Mouse (Mus musculus): ENCODE data around the gene Sypl2. TPM values are rescaled to one million over a fixed set of nuclear protein-coding genes. Genes with fewer than 3 reads are reported as not detected.

Sypl2 gene
- polyA plus RNA-seq, 1 experiment from 2014 or later = 0.21 TPM

DNA sequence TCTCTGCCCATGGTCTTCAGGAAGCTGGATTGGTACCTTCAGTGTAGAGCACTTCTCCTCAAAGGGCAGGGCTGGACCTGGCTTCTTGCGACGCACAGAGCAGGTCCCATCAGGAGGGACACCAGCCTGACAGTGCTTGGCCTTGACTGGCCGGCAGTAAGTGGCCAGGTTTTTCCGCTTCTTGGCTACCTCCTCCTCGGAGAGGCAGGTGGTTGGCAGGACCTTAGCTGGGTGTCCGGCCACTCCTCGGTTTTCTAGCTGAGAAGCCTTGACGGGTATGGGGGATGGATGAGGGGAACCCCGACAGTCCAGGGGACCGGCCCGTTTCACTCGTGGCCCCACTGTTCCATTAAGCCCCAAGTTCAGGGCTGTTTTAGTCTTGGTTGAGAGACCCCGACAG is 23.2 kb downstream of the Sypl2 start:
- 94% methylated on average over 13 of the region's 13 CpGs for WGBS
- H3K4me1 ChIP-seq (replicated peaks) = peaks cover 15% of the 10 kb centered on the region
- no peak for ATAC-seq
- peaks cover 16% of the 10 kb centered on the region for H3K36me3 ChIP-seq
- no peaks in the 10 kb centered on the region for H3K27me3 ChIP-seq (replicated peaks)
- H3K9me3 ChIP-seq = no peaks in the 10 kb centered on the region
- no peak overlapping the region for H3K4me3 ChIP-seq (replicated peaks)
- no peak overlapping the region for H3K27ac ChIP-seq
- no peak overlapping the region for H3K4me2 ChIP-seq (replicated peaks)
- H3K9ac ChIP-seq = no peak overlapping the region

DNA sequence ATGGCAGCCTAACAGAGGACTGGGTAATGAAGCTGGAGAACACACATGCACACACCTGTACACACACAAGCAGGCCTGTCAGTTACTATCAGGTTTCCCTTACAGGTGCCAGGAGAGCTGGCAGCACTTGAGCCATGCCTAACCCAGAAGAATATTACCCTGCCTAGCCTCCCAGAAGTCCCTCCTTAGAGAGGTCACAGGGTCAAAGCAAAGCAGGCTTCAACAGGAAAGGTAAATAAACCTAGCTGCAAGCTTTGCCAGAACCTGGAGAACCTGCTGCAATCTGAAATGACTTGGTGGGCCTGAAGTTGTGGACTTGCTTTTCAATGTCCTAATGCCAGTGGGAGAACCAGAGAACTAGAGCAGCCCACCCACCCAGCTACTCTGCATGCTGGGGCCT is 23.9 kb downstream of the Sypl2 start:
- Histone ChIP-seq H3K4me2 (replicated peaks) (no peak overlapping the region), H3K27me3 (replicated peaks) (no peaks in the 10 kb centered on the region), H3K4me3 (replicated peaks) (no peak overlapping the region), H3K9ac (no peak overlapping the region), H3K36me3 (peaks cover 13% of the 10 kb centered on the region), H3K9me3 (no peaks in the 10 kb centered on the region), H3K4me1 (replicated peaks) (peaks cover 12% of the 10 kb centered on the region), H3K27ac (no peak overlapping the region; the same call in 1 of the 2 replicates)
- no peak for ATAC-seq

DNA sequence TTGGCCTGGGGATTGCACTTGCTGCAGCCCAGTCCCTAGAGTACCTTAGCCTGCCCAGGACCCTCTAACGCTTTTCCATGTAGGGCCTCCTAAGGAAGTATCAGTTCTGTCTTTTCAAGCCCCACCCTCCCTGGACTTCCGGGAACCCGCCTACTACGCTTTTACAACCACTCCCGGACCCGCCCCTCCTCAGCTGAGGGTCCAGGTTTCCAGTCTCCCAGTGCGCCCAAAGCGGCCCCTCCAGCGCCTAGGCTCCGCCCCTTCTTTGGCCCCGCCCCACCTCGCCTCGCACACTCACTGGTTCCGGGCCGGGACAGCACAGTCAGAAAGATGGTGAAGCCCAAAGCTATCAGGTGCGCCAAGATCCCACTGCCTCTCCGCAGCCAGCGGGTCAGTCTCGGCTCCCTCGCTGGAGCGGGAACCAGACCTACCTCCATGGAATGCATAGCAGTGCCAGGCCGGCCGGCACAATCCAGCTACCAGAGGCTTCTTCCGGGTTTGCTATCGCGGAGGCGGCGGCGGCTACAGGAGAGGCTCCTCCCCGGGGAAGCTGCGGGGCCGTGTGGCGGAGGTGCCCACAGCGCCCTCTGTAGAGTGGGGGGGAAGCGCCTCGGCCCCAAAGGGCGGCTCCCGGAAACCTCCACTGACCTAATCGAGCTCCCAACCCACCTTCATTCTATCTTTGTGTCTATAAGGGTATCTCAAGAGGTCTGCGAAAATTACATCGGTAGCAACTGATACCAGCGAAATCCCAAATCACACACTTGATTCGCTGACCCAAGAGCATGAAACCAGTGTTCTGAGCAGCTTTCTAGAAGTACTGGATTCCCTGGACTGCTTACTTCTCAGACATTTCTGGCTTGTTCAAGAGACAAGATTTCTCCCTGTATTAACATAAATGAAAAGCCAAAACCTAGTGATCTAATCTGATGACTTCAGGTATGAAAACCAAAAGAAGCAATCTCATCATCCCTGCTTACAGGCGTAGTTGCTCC is 25.8 kb downstream of the Sypl2 start, which contains the start of gene Cyb561d1:
TSS of gene Cyb561d1 (minus strand) at position 884 of the 995 bp plus-strand sequence.
- H3K36me3 ChIP-seq = peaks cover 9% of the 10 kb centered on the region; the same call in 1 of the 2 replicates
- no peaks in the 10 kb centered on the region for H3K27me3 ChIP-seq (replicated peaks)
- peak within 1 kb of the TSS; percentile 91 for H3K27ac ChIP-seq
- H3K4me1 ChIP-seq (replicated peaks) = peaks cover 16% of the 10 kb centered on the region
- peak within 1 kb of the TSS; percentile 57 for H3K9ac ChIP-seq
- ATAC-seq = peak; percentile 97
- H3K4me2 ChIP-seq (replicated peaks) = peak within 1 kb of the TSS; percentile 69
- no peaks in the 10 kb centered on the region for H3K9me3 ChIP-seq
- 2% methylated on average over 44 of the region's 44 CpGs for WGBS
- H3K4me3 ChIP-seq (replicated peaks) = peak within 1 kb of the TSS; percentile 64

- Histone ChIP-seq H3K36me3 (peaks cover 9% of the 10 kb centered on the region; the same call in 1 of the 2 replicates), H3K27ac (no peak overlapping the region), H3K4me3 (replicated peaks) (0 out of 2 replicates have a peak overlapping the region, but pooled peaks have one; percentile 64), H3K4me1 (replicated peaks) (peaks cover 16% of the 10 kb centered on the region), H3K27me3 (replicated peaks) (no peaks in the 10 kb centered on the region), H3K9ac (no peak overlapping the region), H3K9me3 (no peaks in the 10 kb centered on the region), H3K4me2 (replicated peaks) (peak overlapping the region; percentile 69; the same call in 1 of the 2 replicates)
- WGBS = 96% methylated on average over 6 of the region's 6 CpGs
- no peak for ATAC-seq
Observed at GRCm38 (mm10) chr3:108199231-108199630, 27.2 kb downstream of the Sypl2 start.

- H3K9ac ChIP-seq = no peak overlapping the region
- no peaks in the 10 kb centered on the region for H3K36me3 ChIP-seq
- H3K27ac ChIP-seq = peak overlapping the region; percentile 36; the same call in 1 of the 2 replicates
- peaks cover 20% of the 10 kb centered on the region for H3K4me1 ChIP-seq (replicated peaks)
- H3K9me3 ChIP-seq = no peaks in the 10 kb centered on the region
- H3K27me3 ChIP-seq (replicated peaks) = no peaks in the 10 kb centered on the region
- no peak for ATAC-seq
- peak overlapping the region; percentile 9; the same call in 1 of the 2 replicates for H3K4me2 ChIP-seq (replicated peaks)
- 18% methylated on average over 14 of the region's 14 CpGs for WGBS
- H3K4me3 ChIP-seq (replicated peaks) = no peak overlapping the region
Observed at GRCm38 (mm10) chr3:108197066-108197497, 29.4 kb downstream of the Sypl2 start.

DNA sequence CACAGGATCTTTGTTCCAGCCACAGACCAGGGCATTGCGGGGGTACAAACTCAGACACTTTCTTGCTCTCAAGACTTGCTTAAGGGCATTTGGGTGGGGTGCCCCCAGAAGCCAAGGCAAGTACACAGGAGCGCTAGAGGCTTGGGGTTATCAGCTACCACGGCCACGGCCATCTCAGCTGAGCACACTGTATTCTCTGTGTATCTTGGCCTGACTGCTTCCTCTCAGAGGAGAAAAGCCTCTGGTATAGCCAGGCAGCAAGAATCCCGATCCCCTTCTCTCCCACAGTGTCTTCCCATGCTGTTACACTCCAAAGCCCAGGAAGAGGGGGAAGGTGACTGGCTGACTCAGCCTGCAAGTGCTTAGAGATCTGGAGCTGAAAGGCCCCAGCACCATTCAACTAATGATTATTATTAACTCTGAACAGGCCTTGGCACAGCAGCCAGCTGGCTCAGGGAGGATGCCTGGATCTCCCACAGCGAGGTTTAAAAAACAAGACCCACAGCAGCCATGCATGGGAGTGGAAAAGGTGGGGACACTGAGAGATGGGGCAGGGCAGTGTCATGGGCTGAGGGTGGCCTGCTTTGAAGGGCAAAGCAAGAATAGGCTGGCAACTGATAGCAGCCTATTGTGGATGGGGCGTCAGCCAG is 30.4 kb downstream of the Sypl2 start:
- no peaks in the 10 kb centered on the region for H3K27me3 ChIP-seq (replicated peaks)
- no peak for ATAC-seq
- 80% methylated on average over 7 of the region's 7 CpGs for WGBS

DNA sequence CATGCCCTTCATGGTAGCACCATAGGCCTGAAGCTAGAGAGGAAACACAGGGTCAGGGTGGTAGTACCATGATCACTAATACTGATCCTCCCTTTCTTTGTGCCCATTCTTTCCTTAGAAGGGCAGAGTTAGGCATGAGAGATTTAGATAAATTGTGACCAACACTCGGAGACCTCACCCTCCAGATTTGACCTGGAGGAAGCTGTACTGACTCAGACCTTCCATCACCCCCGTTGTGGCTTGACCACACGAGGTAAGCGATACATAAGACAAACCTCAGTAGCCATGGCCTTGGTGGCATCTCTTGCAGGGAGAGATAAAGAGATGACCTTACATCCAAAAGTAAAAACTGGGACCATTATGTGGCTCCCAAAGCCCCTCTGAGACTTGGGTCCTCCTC is 31.2 kb downstream of the Sypl2 start:
- Histone ChIP-seq H3K4me1 (replicated peaks) (peaks cover 20% of the 10 kb centered on the region), H3K27ac (no peak overlapping the region), H3K9me3 (no peaks in the 10 kb centered on the region), H3K9ac (no peak overlapping the region), H3K27me3 (replicated peaks) (no peaks in the 10 kb centered on the region), H3K4me2 (replicated peaks) (no peak overlapping the region), H3K4me3 (replicated peaks) (no peak overlapping the region), H3K36me3 (no peaks in the 10 kb centered on the region)
- ATAC-seq = no peak
- 88% methylated on average over 4 of the region's 4 CpGs for WGBS

More for the DNA sequence above, 30.4 kb downstream of the Sypl2 start:
- Histone ChIP-seq H3K4me1 (replicated peaks) (peaks cover 20% of the 10 kb centered on the region), H3K4me3 (replicated peaks) (no peak overlapping the region), H3K36me3 (no peaks in the 10 kb centered on the region), H3K27ac (no peak overlapping the region), H3K9me3 (no peaks in the 10 kb centered on the region), H3K9ac (no peak overlapping the region), H3K4me2 (replicated peaks) (no peak overlapping the region)

- no peak overlapping the region for H3K27ac ChIP-seq
- H3K4me1 ChIP-seq (replicated peaks) = peaks cover 26% of the 10 kb centered on the region
- 45% methylated on average over 4 of the region's 4 CpGs for WGBS
- no peak overlapping the region for H3K4me2 ChIP-seq (replicated peaks)
- H3K27me3 ChIP-seq (replicated peaks) = no peaks in the 10 kb centered on the region
- no peaks in the 10 kb centered on the region for H3K9me3 ChIP-seq
- no peak for ATAC-seq
- no peak overlapping the region for H3K4me3 ChIP-seq (replicated peaks)
- no peak overlapping the region for H3K9ac ChIP-seq
- H3K36me3 ChIP-seq = no peaks in the 10 kb centered on the region
Observed at GRCm38 (mm10) chr3:108193686-108194085, 32.8 kb downstream of the Sypl2 start.

- Histone ChIP-seq H3K4me2 (replicated peaks) (peak overlapping the region; percentile 29), H3K9ac (no peak overlapping the region), H3K27me3 (replicated peaks) (no peaks in the 10 kb centered on the region), H3K4me3 (replicated peaks) (no peak overlapping the region), H3K36me3 (no peaks in the 10 kb centered on the region), H3K4me1 (replicated peaks) (peaks cover 23% of the 10 kb centered on the region), H3K9me3 (no peaks in the 10 kb centered on the region), H3K27ac (0 out of 2 replicates have a peak overlapping the region, but pooled peaks have one; percentile 24)
- whole genome bisulfite sequencing = 18% methylated on average over 5 of the region's 5 CpGs
- no peak for ATAC-seq
Observed at GRCm38 (mm10) chr3:108189897-108190296, 36.6 kb downstream of the Sypl2 start.

- Histone ChIP-seq H3K9ac (no peak overlapping the region), H3K27me3 (replicated peaks) (no peaks in the 10 kb centered on the region), H3K4me2 (replicated peaks) (no peak overlapping the region), H3K9me3 (no peaks in the 10 kb centered on the region), H3K4me1 (replicated peaks) (peaks cover 23% of the 10 kb centered on the region), H3K4me3 (replicated peaks) (no peak overlapping the region), H3K36me3 (no peaks in the 10 kb centered on the region), H3K27ac (no peak overlapping the region)
- WGBS = 73% methylated on average over 9 of the region's 9 CpGs
- ATAC-seq = no peak
Observed at GRCm38 (mm10) chr3:108188716-108189490, 37.5 kb downstream of the Sypl2 start.

GRCm38 (mm10) chr3:108187111-108187795 is 39.2 kb downstream of the Sypl2 start:
- H3K4me2 ChIP-seq (replicated peaks) = peak overlapping the region; percentile 94
- no peaks in the 10 kb centered on the region for H3K9me3 ChIP-seq
- WGBS = 74% methylated on average over 20 of the region's 20 CpGs
- peak overlapping the region; percentile 71; the same call in 1 of the 2 replicates for H3K4me3 ChIP-seq (replicated peaks)
- ATAC-seq = 0 out of 2 replicates have a peak, but pooled peaks have one; percentile 2
- peaks cover 19% of the 10 kb centered on the region for H3K4me1 ChIP-seq (replicated peaks)
- no peak overlapping the region; the same call in 1 of the 2 replicates for H3K9ac ChIP-seq
- no peaks in the 10 kb centered on the region for H3K27me3 ChIP-seq (replicated peaks)
- no peak overlapping the region for H3K27ac ChIP-seq
- no peaks in the 10 kb centered on the region for H3K36me3 ChIP-seq

Data from intestine, embryonic 15.5 days (tissue).